Mouse (Mus musculus) limb, embryonic 13.5 days (tissue): Measurements from ENCODE around the gene Atp5mpl. TPM values are rescaled to one million over a fixed set of nuclear protein-coding genes. Genes with fewer than 3 reads are reported as not detected.

Source experiments
- ATAC-seq: fragments of 200-750 bp; cut with Nextera tagmentation; 2 replicates; pipeline ENCODE4 v1.8.0; 2017; ENCODE audit warnings: low read depth, moderate number of reproducible peaks, moderate TSS enrichment; ENCODE audit not compliant: low FRiP score
- H3K27ac ChIP-seq: fragments of 300-500 bp; sonication (generic); 2 replicates; pipeline ENCODE4 v1.5.1; 2015; ENCODE audit warnings: inconsistent platforms, mild to moderate bottlenecking, moderate library complexity
- H3K27me3 ChIP-seq: fragments of 300-500 bp; sonication (generic); 2 replicates; pipeline ENCODE4 v1.6.1; 2015; ENCODE audit warnings: mild to moderate bottlenecking, inconsistent platforms
- H3K36me3 ChIP-seq: fragments of 300-500 bp; sonication (generic); 2 replicates; pipeline ENCODE4 v1.6.1; 2015; ENCODE audit warnings: inconsistent platforms, mild to moderate bottlenecking, moderate library complexity
- H3K4me1 ChIP-seq: fragments of 300-500 bp; sonication (generic); 2 replicates; pipeline ENCODE4 v1.6.1; 2015; ENCODE audit warnings: inconsistent platforms
- H3K4me2 ChIP-seq: fragments of 300-500 bp; sonication (generic); replicated peaks from 2 replicates; pipeline ENCODE4 v1.6.1; 2015; ENCODE audit warnings: inconsistent platforms, mild to moderate bottlenecking, moderate library complexity
- H3K4me3 ChIP-seq: fragments of 300-500 bp; sonication (generic); 2 replicates; pipeline ENCODE4 v1.5.1; 2015; ENCODE audit warnings: moderate library complexity, mild to moderate bottlenecking, inconsistent platforms
- H3K9ac ChIP-seq: fragments of 300-500 bp; sonication (generic); 2 replicates; pipeline ENCODE4 v1.6.1; 2015; ENCODE audit warnings: mild to moderate bottlenecking, inconsistent platforms
- H3K9me3 ChIP-seq: fragments of 300-500 bp; sonication (generic); 2 replicates; pipeline ENCODE4 v1.6.1; 2016; ENCODE audit warnings: inconsistent platforms
- WGBS: fragments of 180-500 bp; shearing (Covaris S2); methylation state at CpG from one replicate; pipeline ENCODE4 v1.1.7; 2015; 5-methylcytosine and 5-hydroxymethylcytosine counted together
- polyA plus RNA-seq: library from polyadenylated mRNA; unstranded; fragments of >200 nt; fragmentation: Nextera tagmentation; extraction: Ambion mirVana; gene quantifications from 2 replicates; pipeline ENCODE4 v1.2.1, GENCODE M21; 2015

Gene Atp5mpl
- 622 and 628 TPM in 2 replicates for polyA plus RNA-seq

DNA sequence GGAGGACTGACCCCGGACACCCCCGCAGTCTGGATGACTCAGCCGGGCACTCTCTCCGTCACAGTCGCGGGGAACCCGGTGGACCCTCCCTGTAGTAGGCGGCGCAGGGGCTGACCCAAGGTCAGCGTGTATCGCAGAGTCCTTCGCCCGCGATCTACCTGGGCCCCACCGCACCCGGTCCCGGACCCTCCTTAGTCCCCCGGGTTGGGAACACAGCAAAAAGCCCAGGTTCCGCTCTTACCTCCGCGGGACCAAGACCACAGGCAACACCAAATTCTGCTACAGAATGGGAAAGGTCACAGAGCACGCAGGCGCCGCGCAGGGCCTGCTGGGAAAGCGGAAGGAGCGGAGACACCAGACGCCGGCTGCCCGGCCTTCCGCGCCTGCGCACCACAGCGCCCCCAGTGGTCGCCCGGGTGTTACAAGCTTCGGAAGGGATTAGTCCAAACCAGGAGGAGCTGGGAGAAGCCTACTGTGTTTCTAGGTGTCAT lies at the start of gene Atp5mpl:
TSS of gene Atp5mpl (minus strand) at position 295 of the 491 bp plus-strand sequence.
- H3K4me2 ChIP-seq = peak within 1 kb of the TSS; percentile 96
- under 1% methylated on average over 37 of the region's 37 CpGs for WGBS
- peak within 1 kb of the TSS; percentile 94 for H3K9ac ChIP-seq
- H3K36me3 ChIP-seq = peaks cover 25% of the 10 kb centered on the region
- peaks cover 14% of the 10 kb centered on the region for H3K4me1 ChIP-seq
- H3K9me3 ChIP-seq = no peaks in the 10 kb centered on the region
- no peak within 1 kb of the TSS for H3K27ac ChIP-seq
- H3K27me3 ChIP-seq = no peaks in the 10 kb centered on the region
- peak within 1 kb of the TSS; percentile 93 for H3K4me3 ChIP-seq
- ATAC-seq = peak; percentile 91

DNA sequence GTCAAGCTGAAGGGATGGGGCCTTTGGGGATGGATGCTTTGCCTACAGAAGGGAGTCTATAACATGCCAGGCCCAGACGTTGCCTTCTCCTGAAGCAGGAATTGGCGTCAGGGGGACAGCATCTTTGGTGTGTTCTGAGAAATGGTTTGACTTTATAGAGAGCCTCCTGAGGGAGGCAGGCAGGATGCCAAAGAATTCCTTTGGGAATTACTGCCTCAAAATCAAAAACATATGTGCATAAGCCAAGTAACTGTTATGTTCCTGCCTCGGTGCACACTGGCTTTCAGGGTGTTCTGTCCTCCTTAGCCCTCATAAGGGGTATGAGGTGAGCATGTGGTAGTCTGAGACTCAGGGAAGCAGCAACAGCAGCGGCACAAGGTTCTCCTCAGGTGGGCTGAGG lies 49.6 kb upstream of the Atp5mpl start:
- peak overlapping the region; percentile 79; the same call in 1 of the 2 replicates for H3K27ac ChIP-seq
- H3K4me3 ChIP-seq = no peak overlapping the region
- no peak overlapping the region for H3K4me2 ChIP-seq
- peaks cover 7% of the 10 kb centered on the region for H3K9me3 ChIP-seq
- 21% methylated on average over 4 of the region's 4 CpGs for WGBS
- H3K4me1 ChIP-seq = peaks cover 14% of the 10 kb centered on the region
- no peak for ATAC-seq
- no peak overlapping the region for H3K9ac ChIP-seq
- no peaks in the 10 kb centered on the region for H3K27me3 ChIP-seq
- no peaks in the 10 kb centered on the region for H3K36me3 ChIP-seq

DNA sequence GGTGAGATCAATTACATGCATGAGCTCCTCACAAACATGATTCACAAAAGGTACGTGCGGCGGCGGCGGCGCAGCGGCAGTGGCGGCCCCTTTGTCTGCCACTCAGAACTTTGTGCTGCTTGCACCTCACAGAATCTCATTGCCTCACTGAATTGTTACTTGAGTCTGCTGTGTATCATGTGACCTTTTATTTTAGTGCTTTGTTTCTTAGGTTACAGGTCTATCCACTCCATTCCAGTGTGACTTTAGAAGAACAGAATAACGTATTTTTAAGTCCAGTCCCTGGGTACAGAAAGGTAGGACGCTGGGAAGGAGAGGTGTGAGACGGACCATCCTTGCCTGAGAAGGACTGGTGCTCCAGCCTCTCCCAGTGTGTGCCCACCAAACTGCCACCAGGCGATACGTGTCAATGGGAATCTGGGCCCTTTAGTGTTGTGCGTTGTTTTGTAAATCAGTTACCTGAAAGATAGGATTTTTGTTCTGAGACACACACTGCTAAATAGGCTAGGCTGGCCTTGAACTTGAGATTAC lies 46.6 kb upstream of the Atp5mpl start:
- Histone ChIP-seq H3K9me3 (peaks cover 4% of the 10 kb centered on the region; the same call in 1 of the 2 replicates), H3K27ac (no peak overlapping the region), H3K4me2 (peak overlapping the region; percentile 55), H3K36me3 (no peaks in the 10 kb centered on the region), H3K4me3 (peak overlapping the region; percentile 21), H3K27me3 (no peaks in the 10 kb centered on the region), H3K9ac (no peak overlapping the region), H3K4me1 (peaks cover 14% of the 10 kb centered on the region)
- WGBS = 33% methylated on average over 14 of the region's 14 CpGs
- peak; percentile 42; the same call in 1 of the 2 replicates for ATAC-seq

DNA sequence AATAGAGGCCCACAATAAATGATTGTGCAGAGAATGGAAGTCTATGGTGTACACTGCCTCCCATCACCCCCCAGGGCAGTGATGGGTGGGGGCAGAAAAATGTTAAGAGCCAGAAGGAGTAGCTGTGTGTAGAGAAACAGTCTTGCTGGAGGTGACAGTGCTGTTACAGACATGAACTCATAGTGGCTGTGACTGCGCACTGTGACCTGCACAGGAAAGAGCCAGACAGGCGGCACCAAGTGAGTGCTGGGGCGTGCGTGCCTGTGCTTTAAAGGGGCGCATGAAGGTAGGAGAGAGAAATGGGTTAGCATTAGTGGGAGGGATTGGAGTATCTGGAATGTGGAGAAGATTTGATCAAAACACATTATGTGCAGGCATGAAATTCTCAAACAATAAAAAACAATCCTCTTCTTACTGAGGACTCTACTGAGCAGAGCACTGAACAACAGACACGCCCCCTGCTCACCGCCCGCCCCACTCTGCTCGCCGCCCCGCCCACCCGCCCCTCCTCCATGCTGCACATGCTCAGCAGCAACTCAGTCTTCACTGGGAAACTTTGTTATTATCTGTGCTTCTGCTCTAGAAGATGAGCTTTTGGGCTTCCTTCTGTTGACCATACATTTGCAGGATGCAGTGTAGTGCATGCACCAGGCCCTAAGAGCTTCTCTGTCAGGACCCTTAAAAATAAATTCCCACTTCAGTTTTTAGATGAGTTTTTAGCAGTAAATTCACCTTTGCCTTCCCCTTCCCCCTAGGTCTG lies 45.9 kb upstream of the Atp5mpl start:
- peak overlapping the region; percentile 55 for H3K4me2 ChIP-seq
- no peaks in the 10 kb centered on the region for H3K36me3 ChIP-seq
- no peaks in the 10 kb centered on the region for H3K27me3 ChIP-seq
- peaks cover 14% of the 10 kb centered on the region for H3K4me1 ChIP-seq
- no peak overlapping the region for H3K9ac ChIP-seq
- peak; percentile 78 for ATAC-seq
- H3K27ac ChIP-seq = no peak overlapping the region
- H3K4me3 ChIP-seq = peak overlapping the region; percentile 21
- H3K9me3 ChIP-seq = peaks cover 4% of the 10 kb centered on the region; the same call in 1 of the 2 replicates
- 38% methylated on average over 12 of the region's 12 CpGs for WGBS

- Histone ChIP-seq H3K9me3 (0 out of 2 replicates have a peak, but pooled peaks cover under 1% of the 10 kb centered on the region), H3K9ac (no peak overlapping the region), H3K27me3 (no peaks in the 10 kb centered on the region), H3K4me2 (no peak overlapping the region), H3K36me3 (no peaks in the 10 kb centered on the region), H3K4me3 (no peak overlapping the region), H3K4me1 (no peaks in the 10 kb centered on the region), H3K27ac (no peak overlapping the region)
- WGBS = 20% methylated on average over 8 of the region's 8 CpGs
- 0 out of 2 replicates have a peak, but pooled peaks have one; percentile 48 for ATAC-seq
Measured at GRCm38 (mm10) chr12:112001223-112001622, 34.4 kb upstream of the Atp5mpl start.

DNA sequence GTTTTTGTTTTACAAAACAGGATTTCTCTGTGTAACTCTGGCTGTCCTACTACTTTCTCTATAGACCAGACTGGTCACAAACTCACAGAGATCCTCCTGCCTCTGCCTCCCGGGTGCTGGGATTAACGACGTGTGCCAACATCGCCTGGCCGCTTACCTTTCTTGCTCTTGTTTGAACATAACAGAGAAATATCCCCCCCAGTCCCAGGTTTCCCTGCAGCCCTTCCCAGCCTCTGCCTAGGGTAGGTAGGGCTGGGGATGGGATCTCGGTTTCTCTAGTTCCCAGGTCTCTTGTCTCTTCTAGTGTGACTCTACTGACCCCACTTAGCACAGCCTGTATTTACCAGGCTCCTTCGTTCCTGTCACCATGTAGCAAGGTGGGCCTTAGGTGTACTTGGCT lies 33.0 kb upstream of the Atp5mpl start:
- H3K9me3 ChIP-seq = peaks cover 6% of the 10 kb centered on the region; the same call in 1 of the 2 replicates
- H3K4me3 ChIP-seq = no peak overlapping the region
- ATAC-seq = no peak
- no peaks in the 10 kb centered on the region for H3K27me3 ChIP-seq
- no peak overlapping the region for H3K27ac ChIP-seq
- no peaks in the 10 kb centered on the region for H3K36me3 ChIP-seq
- WGBS = 95% methylated on average over 7 of the region's 7 CpGs
- H3K4me2 ChIP-seq = no peak overlapping the region
- H3K4me1 ChIP-seq = no peaks in the 10 kb centered on the region
- no peak overlapping the region for H3K9ac ChIP-seq

GRCm38 (mm10) chr12:111995161-111995560 lies 28.4 kb upstream of the Atp5mpl start:
- ATAC-seq = no peak
- Histone ChIP-seq H3K4me3 (no peak overlapping the region), H3K36me3 (no peaks in the 10 kb centered on the region), H3K27me3 (no peaks in the 10 kb centered on the region), H3K4me1 (no peaks in the 10 kb centered on the region), H3K27ac (no peak overlapping the region), H3K4me2 (no peak overlapping the region), H3K9me3 (peaks cover 6% of the 10 kb centered on the region; the same call in 1 of the 2 replicates), H3K9ac (no peak overlapping the region)
- 98% methylated on average over 2 of the region's 2 CpGs for WGBS

DNA sequence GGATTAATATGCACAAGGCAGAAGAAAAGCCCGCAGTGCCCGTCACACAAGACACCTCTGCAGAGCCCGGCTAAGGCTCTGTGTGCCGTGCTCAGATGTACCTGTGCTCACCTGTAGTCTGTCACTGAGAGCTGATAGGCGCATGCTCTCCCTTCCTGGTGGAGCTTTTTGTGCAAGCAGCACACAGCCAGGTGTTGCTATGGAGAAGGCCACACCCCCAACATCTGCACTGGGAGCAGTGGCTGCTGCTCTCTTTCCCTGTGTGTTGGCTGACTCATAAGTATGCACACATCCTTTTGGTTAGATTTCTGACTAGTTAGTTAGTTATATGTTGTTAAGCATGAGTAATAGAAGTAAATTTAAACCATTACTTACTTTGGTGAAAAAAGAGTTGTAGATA lies 25.8 kb upstream of the Atp5mpl start:
- H3K4me3 ChIP-seq = no peak overlapping the region
- no peak overlapping the region for H3K4me2 ChIP-seq
- H3K36me3 ChIP-seq = no peaks in the 10 kb centered on the region
- no peaks in the 10 kb centered on the region for H3K4me1 ChIP-seq
- H3K9me3 ChIP-seq = peaks cover 6% of the 10 kb centered on the region; the same call in 1 of the 2 replicates
- no peaks in the 10 kb centered on the region for H3K27me3 ChIP-seq
- WGBS = 85% methylated on average over 5 of the region's 5 CpGs
- ATAC-seq = no peak
- H3K9ac ChIP-seq = no peak overlapping the region
- no peak overlapping the region for H3K27ac ChIP-seq

DNA sequence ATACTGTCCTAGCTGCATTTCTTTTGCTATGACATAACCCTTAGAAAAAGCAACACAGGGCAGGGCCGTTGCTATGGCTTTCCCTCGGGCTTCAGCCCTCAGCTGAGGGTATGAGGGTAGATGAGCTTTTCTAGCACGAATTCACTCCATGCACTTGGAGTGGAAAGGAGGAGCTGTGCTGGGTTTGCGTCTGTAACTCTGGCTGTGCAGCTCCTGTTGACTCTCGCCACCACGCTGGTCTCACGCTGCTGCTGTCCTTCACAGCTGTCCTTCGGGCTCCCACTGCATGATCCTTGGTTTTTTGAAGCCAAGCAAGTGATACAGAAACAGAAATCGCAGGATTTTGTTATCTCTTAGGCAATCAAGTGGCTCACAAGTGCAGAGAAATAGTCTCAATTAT lies 20.0 kb upstream of the Atp5mpl start:
- 55% methylated on average over 9 of the region's 9 CpGs for WGBS
- Histone ChIP-seq H3K9ac (no peak overlapping the region; the same call in 1 of the 2 replicates), H3K27me3 (no peaks in the 10 kb centered on the region), H3K4me2 (no peak overlapping the region), H3K4me3 (no peak overlapping the region), H3K9me3 (no peaks in the 10 kb centered on the region), H3K4me1 (no peaks in the 10 kb centered on the region), H3K36me3 (no peaks in the 10 kb centered on the region), H3K27ac (no peak overlapping the region)
- ATAC-seq = no peak

GRCm38 (mm10) chr12:111983165-111983564 lies 16.4 kb upstream of the Atp5mpl start:
- Histone ChIP-seq H3K27ac (no peak overlapping the region), H3K4me3 (no peak overlapping the region), H3K9me3 (no peaks in the 10 kb centered on the region), H3K27me3 (no peaks in the 10 kb centered on the region), H3K4me1 (no peaks in the 10 kb centered on the region), H3K36me3 (no peaks in the 10 kb centered on the region), H3K9ac (no peak overlapping the region), H3K4me2 (no peak overlapping the region)
- WGBS = 59% methylated on average over 2 of the region's 2 CpGs
- no peak for ATAC-seq

DNA sequence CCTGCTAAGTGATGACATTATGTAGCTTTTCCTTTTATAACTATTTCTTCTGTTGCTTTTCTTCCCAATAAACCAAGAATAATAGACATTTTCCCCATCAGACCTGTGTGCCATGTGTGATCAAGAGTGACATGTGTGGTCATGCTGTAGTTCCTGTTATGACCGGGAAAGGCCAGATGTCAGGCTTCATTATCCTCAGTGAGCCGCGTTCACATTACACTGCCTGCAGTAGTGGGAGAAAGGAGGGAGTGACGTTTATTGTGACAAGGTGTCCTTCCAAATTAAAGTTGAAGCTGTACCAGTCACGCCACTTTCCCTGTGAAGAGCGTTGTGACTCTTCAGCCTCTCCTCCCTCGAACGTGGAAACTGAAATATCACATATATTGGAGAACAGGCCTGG lies 15.1 kb upstream of the Atp5mpl start:
- Histone ChIP-seq H3K4me2 (no peak overlapping the region), H3K4me1 (peaks cover 10% of the 10 kb centered on the region), H3K9me3 (no peaks in the 10 kb centered on the region), H3K4me3 (no peak overlapping the region), H3K27me3 (no peaks in the 10 kb centered on the region), H3K9ac (no peak overlapping the region), H3K36me3 (no peaks in the 10 kb centered on the region), H3K27ac (no peak overlapping the region)
- 65% methylated on average over 8 of the region's 8 CpGs for WGBS
- no peak for ATAC-seq

GRCm38 (mm10) chr12:111980887-111981367 lies 14.2 kb upstream of the Atp5mpl start, which contains the start of gene Rd3l:
Gene Rd3l (minus strand): TSS chr12:111981317.
- H3K4me1 ChIP-seq = peaks cover 16% of the 10 kb centered on the region
- ATAC-seq = no peak
- H3K27me3 ChIP-seq = no peaks in the 10 kb centered on the region
- H3K36me3 ChIP-seq = no peaks in the 10 kb centered on the region
- WGBS = 70% methylated on average over 6 of the region's 6 CpGs
- no peaks in the 10 kb centered on the region for H3K9me3 ChIP-seq
- H3K4me2 ChIP-seq = no peak within 1 kb of the TSS
- H3K9ac ChIP-seq = no peak within 1 kb of the TSS
- no peak within 1 kb of the TSS for H3K27ac ChIP-seq
- no peak within 1 kb of the TSS for H3K4me3 ChIP-seq
